Mouse (Mus musculus) ES-E14 (cell line): Measurements from ENCODE around the gene Gm28845. TPM values are rescaled to one million over a fixed set of nuclear protein-coding genes. Genes with fewer than 3 reads are reported as not detected.
A peak's percentile ranks its signal among the peaks of the same experiment; 100 is the strongest.

Experiments used
- DNase-seq: peaks from one replicate; pipeline ENCODE4 v3.0.0-alpha.2; 2013; ENCODE audit warnings: low read depth, low spot score
- H3K27ac ChIP-seq: 2 replicates; pipeline ENCODE4 v1.5.1; 2012; ENCODE audit warnings: low read depth, mild to moderate bottlenecking, low read length, moderate library complexity, mixed read lengths; ENCODE audit not compliant: poor library complexity, insufficient read depth, severe bottlenecking
- H3K36me3 ChIP-seq: 2 replicates; pipeline ENCODE4 v1.6.1; 2012; ENCODE audit warnings: mild to moderate bottlenecking, low read length, moderate library complexity, mixed read lengths; ENCODE audit not compliant: control insufficient read depth, poor library complexity, insufficient read depth, severe bottlenecking
- H3K4me1 ChIP-seq, 2 experiments: fragments of 150-350 bp in 1 of 2; sonication (generic) in 1 of 2; 2 replicates each; pipeline ENCODE4 v1.6.1; 2012; ENCODE audit warnings: low read length in 2 of 2, mild to moderate bottlenecking in 1 of 2, mixed read lengths in 1 of 2; ENCODE audit not compliant: control insufficient read depth in 2 of 2, insufficient read depth in 2 of 2, poor library complexity in 1 of 2
- H3K4me3 ChIP-seq, 2 experiments: fragments of 150-350 bp in 1 of 2; sonication (generic) in 1 of 2; 2 replicates each; pipeline ENCODE4 v1.5.1; 2012; ENCODE audit warnings: low read length in 2 of 2, low read depth in 1 of 2, mild to moderate bottlenecking in 1 of 2, mixed read lengths in 1 of 2; ENCODE audit not compliant: insufficient read depth in 1 of 2, poor library complexity in 1 of 2, severe bottlenecking in 1 of 2
- H3K9ac ChIP-seq: 2 replicates; pipeline ENCODE4 v1.6.1; 2012; ENCODE audit warnings: low read depth, mild to moderate bottlenecking, low read length, mixed read lengths; ENCODE audit not compliant: poor library complexity, insufficient read depth, severe bottlenecking
- H3K9me3 ChIP-seq: fragments of 150-350 bp; sonication (generic); 2 replicates; pipeline ENCODE4 v1.6.1; 2012; ENCODE audit warnings: low read depth, mild to moderate bottlenecking, low read length; ENCODE audit not compliant: control insufficient read depth, insufficient read depth
- CHD2 ChIP-seq: IDR thresholded peaks from 2 replicates; pipeline ENCODE4 v1.6.1; 2014; ENCODE audit warnings: mild to moderate bottlenecking, low read depth, low read length, inconsistent platforms
- HCFC1 ChIP-seq: IDR thresholded peaks from 2 replicates; pipeline ENCODE4 v1.6.1; 2012; ENCODE audit warnings: low read length, inconsistent platforms, borderline replicate concordance; ENCODE audit not compliant: insufficient read depth
- MAFK ChIP-seq: IDR thresholded peaks from 2 replicates; pipeline ENCODE4 v1.6.1; 2014; ENCODE audit warnings: mild to moderate bottlenecking, low read depth, low read length, inconsistent platforms; ENCODE audit not compliant: insufficient read depth
- ZC3H11A ChIP-seq: IDR thresholded peaks from 2 replicates; pipeline ENCODE4 v1.6.1; 2012; ENCODE audit warnings: low read depth, mild to moderate bottlenecking, inconsistent platforms, low read length, borderline replicate concordance
- ZNF384 ChIP-seq: IDR thresholded peaks from 2 replicates; pipeline ENCODE4 v1.6.1; 2012; ENCODE audit warnings: low read depth, low read length, inconsistent platforms
- in situ Hi-C, 2 experiments: fragments of 600-800 bp; cut with MboI; formaldehyde crosslinking; loops; one replicate each; pipeline ENCODE4 v1.15.1; 2025; ENCODE audit warnings: low sequenced_read_pairs in 2 of 2, inconsistent platforms in 1 of 2; ENCODE audit not compliant: unreplicated experiment in 2 of 2
- total RNA-seq: library from RNA; depleted of rRNA; stranded (reverse); fragments of 300-350 nt; gene quantifications from 2 replicates; pipeline ENCODE4 v1.2.3, GENCODE M21; 2012

The Gm28845 gene
- total RNA-seq, 1 experiment: 0.58 TPM

GRCm38 (mm10) chr1:65118150-65118913 lies 1.0 kb downstream of the Gm28845 start:
- H3K4me1 ChIP-seq: no peaks in the 10 kb centered on the region
- H3K9me3 ChIP-seq: no peaks in the 10 kb centered on the region
- in situ Hi-C loops: no loop called here
- DNase-seq: no peak
- no peak overlapping the region for H3K4me3 ChIP-seq
- no peaks in the 10 kb centered on the region for H3K36me3 ChIP-seq
- TF ChIP-seq CHD2 (no peak), MAFK (peak; percentile 42; the same call in 1 of the 2 replicates), HCFC1 (no peak), ZC3H11A (no peak), ZNF384 (no peak)
- H3K27ac ChIP-seq: no peak overlapping the region
- H3K9ac ChIP-seq: no peak overlapping the region

DNA sequence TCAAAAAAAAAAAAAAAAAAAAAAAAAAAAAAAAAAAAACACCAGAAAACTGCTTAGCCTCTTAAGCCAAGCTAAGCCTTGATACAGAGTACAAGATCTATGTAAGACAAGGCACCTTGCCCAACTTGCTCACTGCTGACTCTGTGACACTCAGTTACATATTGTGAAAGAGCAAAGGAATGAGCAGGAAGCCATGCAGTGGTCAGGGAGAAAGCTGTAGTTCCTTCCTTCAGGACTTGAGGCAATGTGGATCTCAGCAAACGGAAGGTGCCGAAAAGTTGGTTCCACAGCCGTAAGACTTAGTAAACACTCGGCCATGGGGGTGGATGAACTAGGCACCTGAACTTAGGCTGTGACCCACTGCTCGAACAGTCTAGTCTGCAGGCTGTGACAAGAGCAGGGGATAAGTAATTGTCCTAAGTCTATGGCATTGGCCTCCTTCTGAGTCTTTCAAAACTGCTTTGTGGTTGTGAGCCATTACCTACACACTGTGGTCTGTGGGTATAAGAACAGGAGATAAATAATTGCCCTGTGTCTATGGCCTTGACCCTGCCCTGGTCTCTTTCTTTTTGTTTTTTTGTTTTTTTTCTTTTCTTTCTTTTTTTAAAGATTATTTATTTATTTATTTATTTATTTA lies 5.7 kb downstream of the Gm28845 start:
- Histone ChIP-seq H3K36me3 (no peaks in the 10 kb centered on the region), H3K4me3 (no peak overlapping the region), H3K27ac (no peak overlapping the region), H3K4me1 (peaks cover 2 to 8% of the 10 kb centered on the region in 2 experiments; a peak in 2 of 4 replicates), H3K9me3 (no peaks in the 10 kb centered on the region), H3K9ac (no peak overlapping the region)
- in situ Hi-C loops: no loop called here
- TF ChIP-seq ZNF384 (no peak), MAFK (no peak), HCFC1 (no peak), ZC3H11A (no peak), CHD2 (no peak)
- no peak for DNase-seq

DNA sequence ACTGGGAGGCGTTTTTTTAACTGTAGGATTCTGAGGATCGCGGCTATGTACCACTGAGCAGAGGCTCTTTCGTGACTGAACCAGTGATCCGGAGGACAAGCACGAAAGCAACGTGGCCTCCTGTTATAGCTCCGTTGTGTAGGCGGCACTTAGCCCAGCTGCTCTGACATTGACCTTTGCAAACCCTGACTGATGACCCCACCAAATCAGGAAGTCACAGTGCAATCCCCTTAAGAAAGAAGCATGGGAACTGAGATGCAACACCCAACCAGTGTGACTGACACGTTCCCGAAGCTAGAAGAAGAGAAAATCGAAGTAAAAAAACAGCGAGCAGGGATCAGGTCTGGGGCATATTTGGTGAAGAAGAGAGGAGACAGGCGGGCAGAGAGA lies 6.6 kb downstream of the Gm28845 start:
- no peak overlapping the region for H3K27ac ChIP-seq
- H3K36me3 ChIP-seq: no peaks in the 10 kb centered on the region; the same call in 1 of the 2 replicates
- TF ChIP-seq HCFC1 (no peak), MAFK (no peak), ZNF384 (no peak), ZC3H11A (no peak), CHD2 (no peak)
- DNase-seq: no peak
- peak overlapping the region; percentile 4 to 13; a peak in 1 of 4 replicates for H3K4me3 ChIP-seq
- in situ Hi-C loops: no loop called here
- H3K9me3 ChIP-seq: no peaks in the 10 kb centered on the region
- H3K9ac ChIP-seq: peak overlapping the region; percentile 7; the same call in 1 of the 2 replicates
- peaks cover 2 to 8% of the 10 kb centered on the region in 2 experiments; a peak in 2 of 4 replicates for H3K4me1 ChIP-seq

GRCm38 (mm10) chr1:65112031-65112806 lies 7.1 kb downstream of the Gm28845 start:
- Histone ChIP-seq H3K36me3 (no peaks in the 10 kb centered on the region; the same call in 1 of the 2 replicates), H3K9ac (no peak overlapping the region; the same call in 1 of the 2 replicates), H3K27ac (no peak overlapping the region), H3K4me1 (peaks cover 2 to 8% of the 10 kb centered on the region in 2 experiments; a peak in 2 of 4 replicates), H3K4me3 (peak overlapping the region in 1 of 2 experiments; percentile 37; a peak in 2 of 4 replicates), H3K9me3 (no peaks in the 10 kb centered on the region)
- peak; percentile 88 for DNase-seq
- in situ Hi-C loops: no loop called here
- no peak for TF ChIP-seq MAFK
- TF ChIP-seq ZC3H11A: 0 out of 2 replicates have a peak, but pooled peaks have one; percentile 15
- no peak for TF ChIP-seq CHD2
- TF ChIP-seq ZNF384: peak; percentile 33; the same call in 1 of the 2 replicates
- no peak for TF ChIP-seq HCFC1
